Mouse (Mus musculus) left cerebral cortex, postnatal 10 days (tissue): Measurements from ENCODE around the gene Trim30a. TPM values are rescaled to one million over a fixed set of nuclear protein-coding genes. Genes with fewer than 3 reads are reported as not detected.
"Not testable (repeated sequence)": the region's sequence is repeated elsewhere in the genome, so short reads cannot be mapped to it uniquely, and the experiment has no call there.

Experiments used
- DNase-seq, 2 experiments: peaks; one replicate each; pipeline ENCODE4 v3.0.0; 2021 to 2022; ENCODE audit warnings: low spot score in 2 of 2, mixed read lengths in 1 of 2; ENCODE audit errors: extremely low spot score in 1 of 2
- intact Hi-C: fragments of 180-260 bp; cut with DNase I; formaldehyde crosslinking; loops from one replicate; pipeline ENCODE4 v1.15.1; 2025
- total RNA-seq, 2 experiments: library from RNA; stranded (reverse); gene quantifications; 2 replicates each; pipeline ENCODE4 v1.2.3; 2021

Trim30a gene
- total RNA-seq: under 1 TPM; 0.62 to 0.83 TPM

DNA sequence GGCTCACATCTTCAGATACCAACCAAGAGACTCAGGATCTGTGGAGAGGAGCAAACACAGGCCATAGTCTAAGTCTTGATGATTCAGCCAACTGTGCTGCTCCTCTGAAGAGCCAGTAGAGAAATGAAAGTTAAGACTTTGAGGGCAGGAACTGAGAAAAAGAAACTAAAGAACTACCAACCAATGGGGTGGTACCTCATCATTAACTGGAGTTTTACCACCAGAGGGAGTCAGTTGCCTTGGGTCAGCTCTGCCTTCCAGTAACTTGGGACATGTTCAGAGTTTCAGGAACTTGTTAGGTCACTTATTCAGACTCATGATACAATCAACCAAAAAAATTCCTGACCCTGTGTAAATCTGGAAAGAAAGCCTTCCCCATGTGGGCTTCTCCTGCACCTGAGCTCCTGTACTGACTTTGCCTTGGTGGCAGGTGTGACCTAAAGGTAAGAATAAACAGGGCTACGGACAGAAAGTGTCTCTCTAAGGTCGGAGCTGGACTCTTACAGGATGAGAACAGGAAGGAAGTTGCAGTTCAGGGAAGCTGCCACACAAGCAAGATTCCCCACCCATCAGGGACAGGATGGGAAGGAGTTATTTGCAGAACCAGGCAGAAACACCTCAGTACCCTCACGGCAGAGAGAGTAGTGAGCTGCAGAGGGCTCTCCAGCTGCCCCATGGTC, at the start of gene Trim30a:
TSS of gene Trim30a (minus strand) at position 129 of the 680 bp plus-strand sequence.
- no peak for DNase-seq
- intact Hi-C loops: no loop called here

DNA sequence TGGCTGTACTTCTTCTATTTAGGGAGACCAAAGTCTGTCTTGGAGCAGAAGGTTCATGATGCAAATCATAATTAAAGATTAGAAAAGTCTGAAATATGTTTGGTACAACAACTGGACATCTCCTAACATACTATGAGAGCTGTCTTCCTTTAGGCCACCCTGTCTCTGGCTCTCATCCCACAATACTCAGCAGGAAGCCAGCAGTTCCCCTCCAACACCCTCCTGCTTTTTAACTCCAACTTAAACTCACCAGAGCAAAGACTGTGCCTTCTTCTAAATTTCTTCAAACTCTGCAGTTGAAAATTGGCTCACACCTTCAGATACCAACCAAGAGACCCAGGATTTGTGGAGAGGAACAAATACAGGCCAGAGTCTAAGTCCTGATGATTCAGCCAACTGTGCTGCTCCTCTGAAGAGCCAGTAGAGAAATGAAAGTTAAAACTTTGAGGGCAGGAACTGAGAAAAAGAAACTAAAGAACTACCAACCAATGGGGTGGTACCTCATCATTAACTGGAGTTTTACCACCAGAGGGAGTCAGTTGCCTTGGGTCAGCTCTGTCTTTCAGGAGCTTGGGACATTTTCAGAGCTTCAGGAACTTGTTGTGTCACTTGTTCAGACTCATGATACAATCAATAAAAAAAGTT, 42.5 kb upstream of the Trim30a start, which contains the start of gene Trim30d:
TSS of gene Trim30d (minus strand) at position 429 of the 645 bp plus-strand sequence.
- DNase-seq, intact Hi-C loops: not testable (repeated sequence)

DNA sequence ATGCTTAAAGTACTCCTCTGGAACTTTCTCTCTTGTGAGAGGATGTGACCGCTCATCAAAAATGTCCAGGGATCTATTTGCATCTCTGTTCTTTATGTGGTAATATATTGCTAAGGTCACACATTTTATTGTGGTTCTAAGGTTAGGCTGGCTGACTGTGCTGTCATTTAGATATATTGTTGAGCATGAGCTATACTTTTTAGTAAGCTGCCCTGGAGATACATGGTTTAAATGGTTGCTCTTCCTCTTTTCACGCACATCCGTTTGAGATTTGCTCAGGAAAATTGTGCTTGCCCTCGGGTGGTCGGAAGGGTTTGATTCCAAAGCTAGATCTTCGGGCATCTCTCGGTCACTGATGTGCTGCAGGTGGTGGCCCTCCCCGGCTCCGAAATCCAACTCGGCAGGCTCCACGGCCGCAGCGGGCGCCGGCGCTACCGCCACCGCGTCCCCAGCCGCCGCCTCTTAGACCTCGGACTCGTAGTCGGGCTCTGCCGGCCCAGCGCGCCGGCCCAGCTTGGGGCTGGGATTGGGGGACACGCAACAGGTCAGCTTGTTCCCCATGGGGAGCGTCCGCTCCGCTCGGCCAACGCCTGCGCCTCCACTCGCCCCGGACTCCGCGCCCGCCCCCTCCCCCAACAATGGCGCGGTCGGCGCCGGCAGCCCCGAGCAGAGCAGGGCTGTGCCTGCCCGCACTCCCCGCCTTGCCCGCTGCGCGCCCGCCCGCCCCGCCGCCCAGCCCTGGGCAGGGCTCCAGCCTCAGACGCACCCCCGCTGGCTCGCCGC, 36.8 kb upstream of the Trim30a start:
- peak in 1 of 2 experiments; percentile 15 for DNase-seq
- intact Hi-C loops: no loop called here

DNA sequence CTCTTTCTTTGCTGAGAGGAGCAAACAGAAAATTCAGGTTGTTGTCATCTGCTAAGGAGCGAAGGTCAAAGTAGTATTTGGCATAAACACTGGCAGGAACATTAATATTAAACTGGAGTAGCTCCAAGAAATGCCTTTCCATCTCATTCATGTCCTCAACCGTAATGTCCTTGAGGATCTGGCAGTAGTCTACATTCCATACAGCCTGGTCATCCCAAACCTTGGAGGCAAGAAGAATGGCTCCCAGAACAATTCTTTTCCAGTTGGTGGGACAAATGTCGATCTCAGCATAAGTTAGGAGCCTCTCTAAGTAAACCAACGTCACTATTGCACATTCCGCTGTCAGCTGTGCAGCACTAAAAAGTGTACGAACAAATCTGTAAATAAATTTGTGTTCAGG, 36.2 kb upstream of the Trim30a start:
- DNase-seq, intact Hi-C loops: not testable (repeated sequence)

- not testable (repeated sequence) for DNase-seq
These were observed 34.5 kb upstream of the Trim30a start for GRCm38 (mm10) chr7:104499464-104499863.

GRCm38 (mm10) chr7:104445961-104446645, 18.9 kb downstream of the Trim30a start:
- no peak for DNase-seq
- intact Hi-C loops: no loop called here

More at GRCm38 (mm10) chr7:104499464-104499863, 34.5 kb upstream of the Trim30a start:
- intact Hi-C loops: not testable (repeated sequence)

DNA sequence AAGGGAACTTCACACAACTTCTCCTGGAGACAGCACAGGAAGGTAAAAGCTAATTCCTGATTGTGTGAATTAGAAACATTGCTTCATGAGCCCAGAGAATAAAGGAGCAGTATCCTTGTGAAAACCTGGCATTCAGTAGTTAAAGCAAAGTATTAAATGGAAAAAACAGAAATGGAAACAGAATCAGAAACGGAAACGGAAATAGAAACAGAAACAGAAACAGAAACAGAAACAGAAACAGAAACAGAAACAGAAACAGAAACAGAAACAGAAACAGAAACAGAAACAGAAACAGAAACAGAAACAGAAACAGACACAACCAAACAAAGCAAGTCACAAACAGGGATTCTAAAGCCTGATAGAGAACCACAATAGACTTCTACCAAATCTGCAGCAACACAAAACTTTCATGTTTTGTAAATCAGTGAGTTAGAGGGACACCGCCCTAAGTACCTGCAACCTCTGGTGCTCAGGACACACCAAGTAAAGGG, 60.5 kb downstream of the Trim30a start:
- intact Hi-C loops: no loop called here
- no peak for DNase-seq

GRCm38 (mm10) chr7:104401140-104401539, 63.9 kb downstream of the Trim30a start:
- DNase-seq: no peak
- intact Hi-C loops: no loop called here

DNA sequence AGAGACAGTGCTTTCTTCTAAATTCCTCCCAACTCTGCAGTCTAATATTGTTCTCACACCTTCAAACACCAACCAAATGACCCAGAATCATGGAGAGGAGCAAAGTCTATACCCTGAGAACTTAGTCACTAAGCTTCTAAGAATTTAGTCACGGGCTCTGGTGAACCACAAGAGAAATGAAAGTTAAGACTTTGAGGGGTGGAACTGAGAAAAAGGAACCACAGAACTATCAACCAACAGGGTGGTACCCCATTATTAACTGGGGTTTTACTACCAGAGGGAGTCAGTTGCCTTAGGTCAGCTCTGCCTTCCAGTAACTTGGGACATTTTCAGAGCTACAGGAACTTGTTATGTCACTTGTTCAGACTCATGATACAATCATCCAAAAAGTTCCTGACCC, 64.3 kb downstream of the Trim30a start, which contains the start of gene Trim30c:
TSS of gene Trim30c (minus strand) at position 140 of the 400 bp plus-strand sequence.
- intact Hi-C loops: no loop called here
- DNase-seq: no peak

- intact Hi-C loops: no loop called here
- no peak for DNase-seq
These were observed 66.5 kb downstream of the Trim30a start for GRCm38 (mm10) chr7:104398492-104398891.

- DNase-seq: no peak
These were observed 95.1 kb downstream of the Trim30a start, which contains the start of gene Trim30b for GRCm38 (mm10) chr7:104369736-104370414. Gene Trim30b, minus strand, starts transcription at chr7:104369884.

GRCm38 (mm10) chr7:104366339-104366738, 98.7 kb downstream of the Trim30a start:
- intact Hi-C loops: no loop called here
- no peak for DNase-seq

More at GRCm38 (mm10) chr7:104369736-104370414, 95.1 kb downstream of the Trim30a start, which contains the start of gene Trim30b:
- intact Hi-C loops: no loop called here

Other genes starting within 250 kb of the Trim30a start
- under 1 TPM; 0.63 to 0.75 TPM for gene Trim6, start 246.4 kb downstream of the Trim30a start, total RNA-seq
- gene Trim34a, start 220.7 kb downstream of the Trim30a start, total RNA-seq: under 1 TPM; 0.88 to 0.99 TPM
- gene Trim5, start 177.1 kb downstream of the Trim30a start, total RNA-seq: under 1 TPM; 0.43 to 0.49 TPM
- gene Trim12a, start 149.7 kb downstream of the Trim30a start, total RNA-seq: 1 to 10 TPM; 1.3 to 2.1 TPM
- not detected for gene Trim34b, start 135.7 kb downstream of the Trim30a start, total RNA-seq
- gene Trim12c, start 111.8 kb downstream of the Trim30a start, total RNA-seq: 1 to 10 TPM in 1 of 2 experiments, under 1 TPM in 1; 0.83 to 1.0 TPM
- not detected for gene Trim30b, start 95.3 kb downstream of the Trim30a start, total RNA-seq
- gene Trim30c, start 64.4 kb downstream of the Trim30a start, total RNA-seq: not detected
- under 1 TPM; 0.24 to 0.26 TPM for gene Trim30d, start 42.7 kb upstream of the Trim30a start, total RNA-seq
- gene Olfr651, start 84.9 kb upstream of the Trim30a start, total RNA-seq: not detected
- not detected for gene Olfr652, start 95.7 kb upstream of the Trim30a start, total RNA-seq
- gene Olfr653, start 112.1 kb upstream of the Trim30a start, total RNA-seq: not detected
- gene Olfr654, start 121.8 kb upstream of the Trim30a start, total RNA-seq: not detected
- not detected for gene Olfr655, start 136.6 kb upstream of the Trim30a start, total RNA-seq
- not detected for gene Olfr656, start 148.8 kb upstream of the Trim30a start, total RNA-seq
- not detected for gene Olfr657, start 159.6 kb upstream of the Trim30a start, total RNA-seq
- not detected for gene Olfr658, start 182.1 kb upstream of the Trim30a start, total RNA-seq
- not detected for gene Olfr659, start 201.6 kb upstream of the Trim30a start, total RNA-seq
- not detected for gene Olfr661, start 221.3 kb upstream of the Trim30a start, total RNA-seq